Mouse (Mus musculus) ZHBTc4 (cell line): ENCODE data around the gene Enpp3.

Experiments used
- DNase-seq: peaks from one replicate; pipeline ENCODE4 v3.0.0-alpha.2; 2011; ENCODE audit warnings: low read depth, low spot score

Gene Enpp3

DNA sequence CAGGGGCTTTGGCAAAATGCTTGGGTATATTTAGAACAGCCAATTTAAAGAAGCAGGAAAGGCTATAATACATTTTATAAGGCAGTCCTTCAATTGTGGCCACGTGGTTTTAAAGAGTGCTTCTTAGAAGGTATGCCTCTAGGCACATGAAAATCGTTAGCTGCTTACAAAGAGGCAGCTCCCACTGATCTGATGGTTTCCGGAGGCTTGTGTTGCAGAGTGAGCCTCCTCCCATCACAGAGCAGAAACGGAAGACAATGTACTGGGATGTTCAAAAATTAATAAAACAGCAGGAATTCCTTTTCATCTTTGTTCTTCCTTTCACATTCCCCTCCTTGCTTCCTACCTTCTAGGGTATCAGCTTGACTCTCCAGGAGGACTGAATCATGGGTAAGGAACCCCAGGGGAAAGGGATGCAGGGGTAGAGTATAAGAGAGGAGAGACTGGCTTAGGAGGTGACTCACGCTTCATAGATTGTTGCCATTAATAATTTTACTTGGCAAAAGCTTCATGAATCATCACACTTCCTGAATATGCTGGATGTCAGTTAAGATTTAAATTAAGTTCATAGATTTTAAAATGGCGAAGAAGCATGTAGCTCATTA, 77.4 kb downstream of the Enpp3 start:
- DNase-seq = no peak

- no peak for DNase-seq
These were observed 78.0 kb downstream of the Enpp3 start for GRCm38 (mm10) chr10:24764640-24765039.

DNA sequence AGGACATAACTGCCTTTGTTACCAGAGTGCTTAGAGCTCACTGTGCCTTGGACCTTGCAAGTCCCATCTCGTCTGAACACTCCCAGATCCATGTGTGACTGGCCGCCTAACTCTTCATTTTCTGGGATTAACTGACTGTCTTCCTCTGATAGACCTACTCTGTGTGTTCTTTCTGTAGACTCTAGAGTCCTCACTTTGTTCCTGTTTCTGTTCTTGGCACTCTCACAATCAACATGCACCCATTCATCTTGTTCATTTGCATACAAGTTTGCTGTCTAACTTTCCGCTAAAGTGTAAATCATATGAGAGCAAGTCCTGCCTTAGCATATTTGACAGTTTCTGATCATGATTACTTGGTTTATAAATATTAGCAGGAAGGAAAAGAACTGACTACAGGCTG, 79.4 kb downstream of the Enpp3 start:
- DNase-seq = no peak

- DNase-seq = peak; percentile 16
These were observed 84.2 kb downstream of the Enpp3 start for GRCm38 (mm10) chr10:24758326-24758915.

- DNase-seq = no peak
These were observed 87.6 kb downstream of the Enpp3 start for GRCm38 (mm10) chr10:24754874-24755540.

- DNase-seq = peak; percentile 16
These were observed 88.3 kb downstream of the Enpp3 start for GRCm38 (mm10) chr10:24754251-24754835.

- DNase-seq = no peak
These were observed 88.9 kb downstream of the Enpp3 start for GRCm38 (mm10) chr10:24753536-24754250.

- DNase-seq = no peak
These were observed 99.6 kb downstream of the Enpp3 start for GRCm38 (mm10) chr10:24742950-24743487.

GRCm38 (mm10) chr10:24741229-24742198, 101.1 kb downstream of the Enpp3 start:
- no peak for DNase-seq

- no peak for DNase-seq
These were observed 103.5 kb downstream of the Enpp3 start for GRCm38 (mm10) chr10:24739171-24739570.

DNA sequence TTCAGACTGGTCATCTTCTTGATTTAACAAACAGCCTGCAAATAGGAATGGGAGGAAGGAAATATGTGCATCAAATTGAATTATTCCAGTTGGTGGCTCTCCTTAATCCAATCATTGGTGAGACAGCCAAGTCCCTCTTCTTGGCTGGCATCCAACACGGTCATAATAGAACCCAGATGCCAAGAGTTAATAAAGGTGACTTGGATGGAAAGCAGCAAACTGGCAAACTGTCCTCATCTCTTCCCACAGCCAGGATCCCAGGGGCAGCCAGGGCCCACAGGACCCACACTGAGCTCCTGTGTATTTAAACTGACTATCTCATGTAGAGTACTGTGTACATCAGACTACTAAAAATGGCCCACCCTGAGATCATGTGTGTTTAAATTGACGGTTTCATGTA, 104.2 kb downstream of the Enpp3 start:
- no peak for DNase-seq

DNA sequence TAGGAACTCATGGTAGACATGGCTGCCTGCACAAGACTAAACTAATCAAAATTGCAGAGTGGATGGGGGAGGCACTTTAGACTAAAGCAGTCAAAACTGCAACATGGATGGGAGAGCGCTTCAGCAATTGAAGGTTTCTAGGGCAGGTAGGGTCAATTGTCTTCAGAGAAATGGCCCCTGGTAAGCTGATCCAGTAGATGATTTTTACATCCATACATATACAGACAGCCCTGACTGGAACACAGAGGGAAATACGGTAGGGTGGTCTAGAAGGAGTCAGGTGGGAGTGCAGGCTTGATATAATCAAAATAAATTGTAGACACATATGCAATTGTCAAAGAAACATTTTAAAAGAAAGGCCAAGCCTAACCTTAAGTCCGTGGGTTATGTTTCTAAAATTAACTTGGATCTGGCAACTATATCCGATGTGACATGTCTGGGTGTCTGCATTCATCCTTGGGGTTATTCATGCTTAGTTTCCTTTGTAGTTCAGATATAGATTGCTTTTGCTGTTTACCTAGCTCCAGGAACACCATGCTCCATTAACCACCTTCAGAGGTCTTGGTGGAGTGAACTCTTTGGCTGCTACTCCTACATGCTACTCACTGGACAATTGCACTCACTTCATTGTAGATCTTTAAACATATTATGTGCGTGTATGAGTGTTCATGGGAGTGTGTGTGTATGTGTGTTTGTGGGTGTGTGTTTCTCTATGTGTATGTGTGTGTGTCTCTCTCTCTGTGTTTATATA, 107.4 kb downstream of the Enpp3 start:
- DNase-seq = no peak

DNA sequence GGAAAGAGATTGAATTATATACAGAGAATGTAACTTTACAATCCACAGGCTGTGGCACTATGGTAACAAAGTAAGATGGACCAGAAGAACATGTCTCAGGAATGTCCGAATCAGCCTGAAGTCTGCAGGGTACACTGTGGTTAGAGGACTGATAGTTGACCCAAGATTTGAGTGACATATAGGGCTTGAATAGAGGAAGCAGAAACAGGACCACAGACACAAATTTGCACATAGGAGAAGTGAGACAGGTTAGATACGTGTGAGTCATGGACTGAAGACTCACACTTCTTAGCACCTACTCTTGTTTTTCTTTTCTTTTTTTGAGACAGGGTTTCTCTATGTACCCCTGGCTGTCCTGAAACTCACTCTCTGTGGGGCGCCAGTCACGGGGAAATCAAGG, 115.1 kb downstream of the Enpp3 start:
- DNase-seq = no peak

DNA sequence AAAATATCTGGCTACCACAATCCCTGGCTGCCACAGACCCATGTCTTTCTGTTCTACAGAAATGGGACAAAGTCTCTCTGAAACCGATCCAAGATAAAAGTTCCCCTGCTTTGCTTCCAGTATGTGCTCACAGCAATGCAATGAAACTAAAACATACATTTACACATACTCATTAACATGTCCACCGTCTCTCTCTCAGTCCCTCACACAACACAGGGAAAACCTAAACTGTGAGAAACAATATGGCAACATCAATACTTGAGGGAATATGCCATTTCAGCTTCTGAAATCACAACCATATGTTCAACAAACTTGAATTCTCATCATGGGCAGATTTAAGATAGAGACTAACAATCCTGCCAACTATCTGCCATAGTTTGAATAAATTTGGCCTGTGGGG, 117.4 kb downstream of the Enpp3 start:
- no peak for DNase-seq
